Mouse (Mus musculus) cerebellum, adult 9-10 months (tissue): ENCODE measurements around the gene Epas1.

Source experiments
- DNase-seq: peaks from one replicate; pipeline ENCODE4 v3.0.0; 2022

The Epas1 gene

DNA sequence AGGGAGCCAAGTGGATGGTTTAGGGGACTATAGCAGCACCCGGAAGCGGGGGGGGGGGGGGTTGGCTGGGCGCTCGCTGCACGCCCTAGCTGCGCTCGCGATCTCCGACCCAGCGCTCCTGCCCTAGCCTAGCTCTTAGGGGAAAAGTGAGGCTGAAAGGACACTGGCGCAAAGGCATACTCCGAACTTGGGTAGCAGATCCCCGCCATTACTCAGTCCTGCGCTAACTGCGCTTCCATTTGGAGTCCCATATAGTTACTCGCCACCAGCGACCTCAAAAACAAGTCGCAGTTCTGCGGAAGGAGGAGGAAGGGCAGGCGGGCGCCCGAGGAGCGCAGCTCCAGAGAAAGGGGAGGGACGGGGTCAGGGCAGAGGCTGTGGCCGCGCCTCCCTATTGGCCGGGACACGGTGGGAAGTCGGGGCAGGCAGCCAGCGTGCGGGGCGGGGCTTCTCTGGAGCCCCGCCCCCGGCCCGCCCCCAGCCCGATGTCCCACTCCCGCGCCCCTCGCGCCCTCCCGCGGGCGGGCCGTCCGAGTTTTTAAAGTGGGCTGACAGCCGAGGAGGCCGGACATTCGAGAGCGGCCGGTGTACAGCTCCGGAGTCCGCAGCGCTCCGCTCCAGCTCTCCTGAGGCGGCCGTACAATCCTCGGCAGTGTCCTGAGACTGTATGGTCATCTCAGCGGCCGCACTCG lies at the start of gene Epas1:
TSS of gene Epas1 (plus strand) at position 571 of the 692 bp plus-strand sequence.
- DNase-seq: peak; percentile 26

DNA sequence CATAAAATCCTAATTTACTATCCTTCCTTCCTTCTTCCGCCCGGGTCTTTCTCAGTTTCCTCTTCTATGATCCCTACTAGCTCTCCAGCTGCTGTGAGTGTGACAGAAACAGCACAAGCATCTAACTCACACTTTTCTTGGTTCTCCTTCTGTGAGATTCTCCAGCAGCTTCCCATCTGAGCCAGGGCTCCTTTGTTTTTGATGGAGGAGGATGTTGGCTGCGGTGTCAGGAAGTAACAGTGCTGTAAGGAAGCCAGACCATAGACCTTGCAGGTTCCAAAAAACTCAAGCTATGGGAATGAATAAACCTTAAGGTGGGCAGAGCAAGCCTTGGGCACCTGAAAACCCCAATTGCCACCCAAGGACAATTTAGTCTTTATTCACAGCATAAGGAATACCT lies 48.3 kb upstream of the Epas1 start:
- no peak for DNase-seq

DNA sequence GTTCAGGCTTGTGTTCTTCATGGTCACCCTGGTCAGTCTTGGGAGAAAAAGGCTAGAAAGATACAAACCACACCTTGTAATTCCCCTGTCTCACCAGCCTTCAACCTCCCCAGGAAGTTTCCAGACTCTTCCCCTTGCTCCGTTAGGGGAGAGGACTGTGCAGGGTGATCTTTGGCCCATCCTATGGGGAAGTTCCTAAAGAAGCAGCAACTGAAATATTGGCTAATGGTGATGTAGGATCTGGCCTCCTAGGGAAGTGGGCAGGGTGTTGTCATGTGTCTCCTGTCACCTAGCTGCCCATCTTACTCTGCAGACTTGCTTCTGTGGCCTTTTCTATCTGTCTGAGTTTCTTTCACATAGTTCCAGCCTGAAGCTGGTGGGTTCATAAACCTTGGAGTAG lies 47.0 kb upstream of the Epas1 start:
- DNase-seq: no peak

DNA sequence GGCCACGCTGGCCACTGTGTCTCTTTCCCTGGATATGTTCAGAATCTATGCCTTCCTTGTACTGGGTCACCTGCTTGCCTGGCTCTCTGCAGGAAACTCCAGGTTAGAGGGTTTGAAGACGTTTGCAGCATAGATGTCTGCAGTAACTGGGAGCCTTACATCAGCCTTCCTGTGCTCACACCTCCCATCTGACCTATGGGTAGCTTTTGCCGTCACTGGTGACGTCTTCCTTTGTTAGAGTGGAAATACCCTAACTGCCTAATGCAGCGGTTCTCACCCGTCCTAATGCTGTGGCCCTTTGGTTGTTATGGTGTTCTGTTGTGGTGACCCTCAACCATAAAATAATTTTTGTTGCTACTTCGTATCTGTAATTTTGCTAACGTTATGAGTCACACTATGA lies 43.7 kb upstream of the Epas1 start:
- DNase-seq: no peak

DNA sequence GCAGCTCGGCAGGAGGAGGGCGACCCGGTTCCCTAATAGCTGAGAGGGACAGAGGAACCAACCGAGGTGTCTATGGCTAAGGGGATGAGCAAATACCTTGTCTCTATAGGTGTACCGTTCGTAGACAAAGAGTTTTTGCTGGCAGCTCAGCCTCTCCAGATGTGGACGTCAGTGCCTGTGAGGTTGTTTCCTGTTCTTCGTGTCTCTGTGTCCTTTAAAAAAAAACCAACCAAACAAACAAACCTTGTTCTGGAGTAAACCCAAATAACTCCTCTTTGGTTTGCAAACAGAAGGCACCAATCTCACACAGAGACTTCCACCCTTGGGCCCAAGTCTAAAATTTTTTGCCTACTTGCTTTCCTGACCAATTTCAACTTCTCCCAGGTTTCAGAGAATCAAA lies 43.1 kb upstream of the Epas1 start:
- DNase-seq: no peak

DNA sequence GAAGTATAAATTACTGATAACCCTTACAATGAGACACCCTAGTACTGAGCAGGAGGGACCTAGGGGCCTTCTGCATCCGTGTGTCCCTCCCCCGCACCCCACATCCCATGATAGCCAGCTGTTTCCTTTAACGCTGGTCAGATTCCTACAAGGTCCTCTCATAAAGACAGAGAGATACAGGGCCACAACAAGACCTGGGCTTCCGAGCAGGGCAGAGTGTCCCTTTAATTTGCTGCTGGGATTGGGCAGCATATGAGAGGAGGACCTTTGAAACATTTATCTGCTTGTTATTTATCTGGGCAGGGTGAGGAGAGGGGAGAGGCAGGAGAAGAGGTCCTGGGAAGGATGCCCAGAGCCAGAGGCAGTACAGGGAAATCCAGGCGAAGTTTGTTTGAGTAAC lies 41.6 kb upstream of the Epas1 start:
- no peak for DNase-seq

DNA sequence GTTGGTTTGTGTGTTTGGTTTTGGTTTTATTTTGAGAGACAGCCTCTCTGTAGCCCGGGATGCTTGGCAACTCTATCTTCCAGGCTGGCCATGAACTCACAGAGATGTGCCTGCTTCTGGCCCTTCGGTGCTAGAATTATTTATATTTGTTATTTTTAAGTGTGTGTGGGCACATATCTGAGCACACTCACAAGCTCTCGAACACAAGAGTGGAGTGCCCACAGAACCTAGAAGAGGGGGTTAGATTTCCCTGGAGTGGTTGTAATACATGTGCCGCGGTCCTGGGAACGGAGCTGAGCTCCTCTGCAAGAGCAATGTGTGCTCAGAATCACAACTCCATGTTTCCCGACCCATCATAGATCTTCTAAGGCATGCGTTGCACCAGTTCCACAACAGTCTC lies 40.9 kb upstream of the Epas1 start:
- no peak for DNase-seq

DNA sequence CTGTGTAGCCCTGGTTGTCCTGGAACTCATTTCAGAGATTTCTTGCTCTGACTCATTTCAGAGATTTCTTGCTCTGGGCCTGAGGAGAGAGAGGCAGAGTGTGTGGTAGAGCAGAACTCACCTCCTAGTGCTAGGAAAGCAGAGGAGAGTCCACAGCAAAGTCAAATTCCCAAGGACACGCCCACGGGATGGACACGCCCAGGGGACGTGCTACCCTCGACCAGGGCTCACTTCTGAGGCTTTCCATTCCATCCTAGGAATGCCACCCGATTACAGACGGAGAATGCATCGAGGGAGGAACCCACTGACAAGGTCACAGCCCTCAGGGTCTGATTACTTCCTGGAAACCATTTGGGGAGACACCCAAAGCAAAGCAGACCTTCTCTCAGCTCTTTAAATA lies 39.9 kb upstream of the Epas1 start:
- DNase-seq: no peak

DNA sequence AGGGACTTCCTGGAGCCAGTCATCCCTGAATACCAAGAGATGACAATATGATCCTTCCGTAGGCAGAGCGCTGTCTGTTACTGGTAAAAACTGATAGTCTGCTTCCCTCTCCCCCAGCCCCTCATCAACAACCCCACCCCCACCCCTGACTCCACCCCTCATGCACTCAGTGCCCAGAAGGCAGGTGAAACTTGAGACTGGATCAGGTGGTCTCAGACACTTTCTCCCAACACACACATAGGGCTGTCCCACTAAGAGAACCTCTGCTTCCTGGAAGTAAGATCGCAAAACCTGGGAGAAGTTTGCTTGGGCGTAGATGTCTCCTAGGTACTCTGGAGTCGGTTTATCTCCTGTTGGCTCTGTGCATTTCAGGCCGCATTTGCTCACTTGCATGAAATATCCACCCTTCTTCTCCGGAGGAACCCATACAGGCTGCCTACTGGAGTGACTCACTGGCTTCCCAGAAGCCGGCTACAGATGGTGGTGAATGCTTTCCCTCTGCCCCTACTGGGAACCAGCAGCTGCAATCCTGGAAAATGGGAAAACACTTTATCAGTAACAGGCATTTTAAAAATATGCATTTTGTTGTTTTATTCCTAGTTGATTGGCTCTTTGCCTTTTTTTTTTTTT lies 28.6 kb upstream of the Epas1 start:
- no peak for DNase-seq

DNA sequence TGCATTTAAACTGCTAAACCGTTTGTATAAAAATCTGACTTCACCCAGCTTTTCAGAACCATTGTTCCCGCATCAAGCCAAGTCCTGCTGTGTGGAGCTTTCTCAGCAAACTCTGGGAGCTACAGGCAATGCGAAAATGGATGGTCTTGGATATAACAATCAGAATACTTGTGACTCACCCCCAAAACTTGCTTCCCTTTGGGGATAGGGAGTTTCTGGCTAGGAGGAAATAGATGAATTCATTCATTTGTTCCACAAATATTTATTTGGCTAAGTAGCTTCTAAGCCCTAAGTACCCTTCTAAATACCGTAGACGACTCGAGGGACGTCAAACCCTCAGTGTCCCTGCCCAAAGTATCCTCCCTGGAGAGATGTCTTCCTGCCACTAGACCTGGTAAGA lies 27.0 kb upstream of the Epas1 start:
- no peak for DNase-seq

DNA sequence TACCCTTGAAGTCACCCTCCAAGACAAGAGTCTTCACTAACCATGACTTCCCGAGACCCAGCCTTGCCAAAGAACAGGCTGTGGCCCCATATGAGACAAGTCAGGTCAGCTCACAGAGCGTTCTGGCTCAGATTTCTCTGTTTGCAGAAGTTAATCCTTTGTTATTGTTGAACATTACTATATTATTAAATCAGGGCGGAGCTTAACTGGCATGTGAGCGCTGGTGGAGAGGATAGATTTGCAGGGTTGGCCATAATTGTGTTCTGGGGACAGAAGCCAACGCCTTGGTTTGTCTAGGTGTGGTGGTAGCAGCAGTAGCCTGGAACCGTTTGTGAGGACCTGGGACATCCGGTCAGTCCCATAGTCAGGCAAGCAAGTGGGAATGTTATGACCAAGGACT lies 26.5 kb upstream of the Epas1 start:
- DNase-seq: no peak

DNA sequence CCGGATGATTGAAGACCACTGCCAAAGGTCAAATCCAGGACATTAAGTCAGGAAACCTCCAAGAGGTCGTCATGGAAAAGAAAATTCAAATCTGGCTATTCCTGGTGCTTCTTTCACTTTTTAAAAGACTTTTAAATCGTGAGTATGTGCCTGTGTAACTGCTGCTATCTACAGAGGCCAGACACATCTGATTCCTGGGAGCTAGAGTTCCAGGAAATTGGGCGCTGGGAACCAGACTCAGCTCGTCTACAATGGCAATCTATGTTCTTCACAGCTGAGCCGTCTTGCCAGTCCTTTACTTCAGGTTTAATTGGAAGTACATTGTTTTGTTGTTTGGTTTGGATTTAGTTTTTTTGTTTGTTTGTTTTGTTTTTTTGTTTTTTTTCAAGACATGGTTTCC lies 22.2 kb upstream of the Epas1 start:
- DNase-seq: no peak

DNA sequence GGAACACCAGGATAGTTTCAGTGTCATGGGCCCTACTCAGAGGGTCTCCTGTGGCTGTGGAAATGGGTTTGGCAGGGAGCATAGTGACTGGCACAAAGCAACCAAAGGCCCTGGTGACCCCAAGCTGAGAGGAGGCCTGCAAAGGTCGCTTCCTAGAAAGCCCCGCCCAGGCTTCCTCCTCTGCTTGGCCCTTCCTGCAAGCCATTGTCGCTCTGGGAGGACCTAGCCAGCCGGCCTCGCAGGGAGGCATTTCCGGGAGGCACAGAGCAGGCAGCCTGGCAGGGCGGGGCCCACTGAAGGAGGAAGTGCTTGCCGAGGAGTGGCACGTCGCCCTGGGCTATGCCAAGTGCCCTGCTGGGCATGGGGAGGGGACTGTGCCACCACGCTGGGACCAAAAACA lies 21.5 kb upstream of the Epas1 start:
- no peak for DNase-seq

DNA sequence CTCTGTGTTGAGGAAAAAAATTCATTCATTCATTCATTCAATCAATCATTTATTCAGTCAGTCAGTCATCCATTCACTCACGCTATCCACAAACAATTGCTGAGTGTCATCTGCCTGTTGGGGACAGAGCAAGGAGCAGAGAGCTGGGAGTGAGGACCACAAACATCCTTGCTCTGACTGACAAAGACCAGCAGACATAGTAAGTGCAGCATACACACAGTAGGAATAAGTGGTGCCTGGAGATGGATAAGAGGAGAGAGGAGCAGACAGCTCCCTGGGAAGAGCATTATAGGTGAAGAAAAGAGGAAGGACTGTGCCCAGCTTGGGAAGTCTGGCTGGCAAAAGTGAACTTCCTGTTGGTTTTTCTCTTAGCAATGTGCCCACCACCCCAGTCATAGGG lies 21.0 kb upstream of the Epas1 start:
- no peak for DNase-seq

DNA sequence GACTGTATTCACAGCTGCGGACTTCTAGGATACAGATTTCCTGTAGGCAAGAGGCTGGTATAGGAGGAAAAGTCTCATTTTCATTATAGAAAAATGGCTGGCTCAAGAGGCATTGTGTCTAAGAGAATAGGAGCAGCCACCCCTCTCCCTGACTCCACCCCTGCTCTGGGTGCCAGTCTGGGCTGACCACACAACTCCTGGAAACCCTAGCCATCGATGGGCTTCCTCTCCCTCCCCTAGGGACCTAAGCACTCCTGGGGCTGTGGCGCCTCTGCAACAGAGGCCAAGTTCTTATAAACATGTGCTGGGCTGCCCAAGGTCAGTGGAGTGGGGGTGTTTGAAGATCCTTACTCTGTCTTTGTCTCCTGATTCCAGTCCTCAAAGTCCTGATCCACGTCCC lies 19.9 kb upstream of the Epas1 start:
- DNase-seq: no peak

DNA sequence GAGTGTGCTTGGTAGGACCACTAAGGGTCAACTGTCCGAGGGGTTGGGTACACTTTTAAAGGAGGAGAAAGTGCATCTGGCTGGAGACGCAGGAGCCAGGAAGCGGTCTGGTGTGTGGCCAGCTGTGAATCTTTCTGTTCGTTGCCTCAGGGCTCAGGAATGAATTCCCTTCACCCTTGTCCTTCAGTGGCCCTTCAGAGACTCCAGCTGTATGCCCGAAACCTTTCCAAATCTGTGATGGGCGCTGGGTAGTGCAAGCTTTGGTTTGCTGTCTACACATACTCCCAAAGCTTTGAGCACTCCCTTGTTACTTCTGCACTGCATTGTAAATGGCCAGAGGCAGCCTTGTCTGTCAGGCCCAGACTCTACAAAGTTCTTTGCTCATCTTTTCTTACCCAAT lies 15.0 kb upstream of the Epas1 start:
- no peak for DNase-seq

DNA sequence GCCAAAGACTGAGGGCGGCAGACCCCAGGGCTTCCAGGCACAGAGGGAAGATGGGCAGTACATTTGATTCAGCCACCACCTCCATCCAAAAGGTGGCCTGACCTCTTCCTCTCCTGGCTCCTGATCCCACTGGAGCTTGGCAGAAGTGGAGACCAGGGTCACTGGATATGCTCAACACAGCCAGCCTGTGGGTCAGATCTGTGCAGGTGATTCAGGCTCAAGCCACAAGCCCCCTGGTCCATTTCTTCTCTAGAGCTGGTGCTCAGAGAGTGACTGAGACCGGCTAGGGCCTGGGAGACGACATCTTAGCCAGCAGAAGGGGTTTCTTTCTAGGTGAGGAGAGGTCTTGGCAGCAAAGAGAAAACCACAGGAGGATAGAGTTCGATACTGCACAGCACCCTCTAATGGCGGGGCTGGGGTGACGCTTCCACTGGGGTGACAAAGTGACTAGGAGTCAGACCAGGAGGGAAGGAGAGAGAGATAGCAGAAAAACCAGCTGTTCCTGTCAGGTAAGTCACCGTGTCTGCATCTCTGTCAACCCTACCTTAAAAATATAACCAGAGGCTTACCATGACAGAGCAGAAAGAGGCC lies 10.1 kb upstream of the Epas1 start:
- DNase-seq: no peak

DNA sequence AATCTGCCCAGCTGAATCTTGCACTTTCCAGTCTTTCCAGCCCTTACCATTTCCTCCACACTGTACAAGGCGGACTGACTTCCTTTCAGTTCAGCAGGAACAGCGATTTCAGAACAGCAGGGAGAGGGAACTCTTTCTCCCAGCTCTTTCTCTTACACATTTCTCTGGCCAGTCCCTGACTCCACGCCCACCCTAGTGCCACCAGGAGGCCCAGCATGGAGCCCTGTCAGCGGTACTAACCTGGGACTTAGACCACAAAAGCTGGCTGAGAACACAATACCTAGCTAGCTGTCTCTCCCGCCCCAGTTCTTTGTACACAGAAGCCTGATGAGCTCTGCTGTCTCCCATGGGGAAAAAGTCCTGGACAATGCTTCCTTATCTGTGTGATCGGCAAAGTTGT lies 8.6 kb upstream of the Epas1 start:
- DNase-seq: no peak

DNA sequence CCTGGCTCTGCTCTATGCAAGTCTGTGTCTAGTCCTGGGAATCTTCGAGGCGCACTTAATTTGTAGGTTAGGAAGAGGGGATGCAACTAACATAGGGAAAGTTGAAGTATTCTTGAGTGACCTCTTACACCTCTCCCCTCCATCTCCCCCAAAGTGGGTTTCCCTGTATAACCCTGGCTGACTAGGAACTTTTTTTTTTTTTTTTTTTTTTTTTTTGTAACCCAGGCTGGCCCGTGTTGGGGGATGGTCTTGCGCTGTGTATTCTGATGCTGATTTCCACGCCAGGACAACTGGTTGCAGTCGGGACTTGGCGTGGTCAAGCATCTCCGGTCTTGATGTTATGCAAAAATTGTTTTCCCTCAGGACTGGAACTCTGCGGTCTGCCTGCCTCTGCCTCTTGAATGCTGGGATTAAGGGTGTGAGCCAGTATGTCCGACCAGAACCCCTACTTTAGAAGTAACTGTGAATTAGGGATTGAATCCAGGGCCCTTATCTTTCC lies 2.1 kb upstream of the Epas1 start:
- no peak for DNase-seq

DNA sequence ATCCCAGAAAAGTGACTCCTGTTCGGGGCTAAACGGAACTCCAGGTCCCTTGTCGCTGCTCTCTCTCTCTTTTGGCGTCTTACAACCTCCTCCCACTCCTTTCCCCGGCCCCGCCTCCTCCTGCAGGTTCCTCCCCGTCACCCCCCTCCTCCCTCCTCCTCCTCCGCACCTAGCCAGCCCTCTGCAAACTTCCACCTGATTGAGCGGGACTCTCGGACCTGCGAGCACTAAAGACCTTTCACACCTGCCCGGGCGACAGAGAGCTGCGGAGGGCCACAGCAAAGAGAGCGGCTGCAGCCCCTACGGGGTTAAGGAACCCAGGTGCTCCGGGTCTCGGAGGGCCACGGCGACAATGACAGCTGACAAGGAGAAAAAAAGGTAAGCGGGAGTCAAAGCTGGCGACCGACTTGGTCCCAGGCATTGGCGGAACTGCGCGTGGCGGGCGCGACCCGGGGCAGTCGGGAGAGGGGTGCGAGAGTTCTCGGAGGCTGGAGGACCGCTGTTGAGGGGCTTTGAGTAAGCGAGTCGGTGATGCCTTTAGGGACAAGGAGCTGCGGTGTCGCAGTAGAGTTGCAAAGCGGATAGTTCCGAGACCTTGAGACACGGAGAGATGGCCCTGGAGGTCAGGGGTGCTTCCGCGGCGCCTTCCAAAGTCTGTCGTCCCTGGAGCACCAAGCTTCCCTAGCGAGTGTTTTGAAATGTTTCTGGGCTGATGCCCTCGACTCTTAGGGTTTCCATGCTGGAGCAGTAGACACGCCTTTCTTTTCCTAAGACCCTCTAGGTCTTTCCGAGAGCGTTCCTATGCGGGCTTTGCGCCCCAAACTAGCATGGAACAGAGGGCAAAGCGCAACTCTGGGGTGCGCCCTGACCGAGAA lies 668 bp downstream of the Epas1 start:
- no peak for DNase-seq

DNA sequence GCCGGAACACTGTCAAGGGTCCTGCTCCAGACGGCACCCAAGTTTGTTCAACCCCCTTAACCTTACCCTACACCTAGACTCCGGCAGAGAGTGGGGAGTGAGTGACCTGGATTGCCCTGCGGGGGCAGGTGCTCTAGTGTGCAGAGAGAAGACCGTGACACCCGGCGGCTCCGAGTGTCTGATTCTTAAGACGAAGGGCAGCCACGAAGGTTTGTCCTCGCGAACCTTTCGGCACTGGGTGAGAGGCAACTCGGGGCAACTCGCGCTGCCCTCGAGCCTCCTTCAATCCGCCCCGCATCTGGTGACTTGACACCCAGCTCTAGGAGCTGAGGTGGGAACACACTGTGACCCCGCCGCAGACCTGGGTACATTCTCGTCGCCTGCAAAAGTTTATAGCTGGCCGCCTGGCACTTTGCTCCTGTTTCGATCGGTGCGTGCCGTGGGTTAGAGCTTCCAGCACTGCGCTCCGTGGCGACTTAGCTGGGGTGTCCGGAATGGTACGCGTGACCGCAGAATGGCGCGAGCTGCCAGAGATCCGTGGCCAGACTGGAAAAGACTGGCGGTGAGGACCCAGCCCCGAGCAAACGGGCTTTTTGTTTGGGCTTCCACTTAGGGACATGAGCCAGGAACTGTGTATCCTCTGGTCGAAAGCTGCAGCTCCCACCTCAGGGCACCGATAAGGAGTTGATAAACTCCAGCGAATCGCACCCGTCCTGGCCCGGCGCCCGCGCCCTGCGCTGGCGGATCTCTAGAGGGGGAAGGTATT lies 1.5 kb downstream of the Epas1 start:
- DNase-seq: no peak

DNA sequence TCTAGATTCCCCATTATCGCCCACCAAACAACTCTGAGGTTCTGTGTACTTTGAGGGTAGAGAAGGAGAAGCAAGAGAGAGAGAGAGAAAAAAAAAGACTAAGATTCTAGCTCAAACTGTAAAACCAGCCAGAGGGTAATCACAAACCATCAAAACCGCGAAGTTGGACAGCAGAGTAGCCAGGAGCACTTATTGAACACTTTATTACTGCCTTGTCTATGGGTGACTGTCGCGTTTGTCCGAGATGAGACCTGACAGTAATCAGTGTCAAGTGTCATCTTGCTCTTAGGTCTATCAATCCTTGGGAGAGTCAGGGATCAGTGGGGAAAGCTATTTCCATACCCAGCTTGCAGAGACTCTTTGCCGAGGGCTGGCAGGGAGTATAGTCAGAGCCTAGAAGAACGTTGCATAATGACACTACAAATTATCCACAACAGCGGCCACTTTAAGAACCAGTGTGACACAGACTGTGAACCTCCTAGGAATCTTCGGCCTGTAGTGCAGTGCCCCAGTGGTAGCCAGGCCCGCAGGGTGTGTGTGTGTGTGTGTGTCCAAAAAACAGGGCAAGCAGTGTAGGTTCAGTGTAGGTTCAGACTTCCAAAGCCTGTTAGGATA lies 2.2 kb downstream of the Epas1 start:
- DNase-seq: no peak
